Mouse (Mus musculus) lung, embryonic 14.5 days (tissue): ENCODE results near the gene Lhfpl5. TPM values are rescaled to one million over a fixed set of nuclear protein-coding genes. Genes with fewer than 3 reads are reported as not detected.

Source experiments
- ATAC-seq: fragments of 200-750 bp; cut with Nextera tagmentation; 2 replicates; pipeline ENCODE4 v1.8.0; 2017; ENCODE audit warnings: mild to moderate bottlenecking, moderate TSS enrichment, moderate library complexity; ENCODE audit not compliant: insufficient read depth
- DNase-seq: peaks from one replicate; pipeline ENCODE4 v3.0.0-alpha.2; 2015
- H3K27ac ChIP-seq: fragments of 300-500 bp; sonication (generic); 2 replicates; pipeline ENCODE4 v1.5.1; 2014; ENCODE audit warnings: low read depth, mild to moderate bottlenecking, moderate library complexity
- H3K27me3 ChIP-seq: fragments of 300-500 bp; sonication (generic); 2 replicates; pipeline ENCODE4 v1.6.1; 2014; ENCODE audit warnings: low read length, control low read depth; ENCODE audit not compliant: insufficient read depth
- H3K36me3 ChIP-seq: fragments of 300-500 bp; sonication (generic); 2 replicates; pipeline ENCODE4 v1.6.1; 2014; ENCODE audit warnings: control low read depth; ENCODE audit not compliant: insufficient read depth
- H3K4me1 ChIP-seq: fragments of 300-500 bp; sonication (generic); 2 replicates; pipeline ENCODE4 v1.6.1; 2014; ENCODE audit warnings: antibody characterized with exemption, control low read depth; ENCODE audit not compliant: insufficient read depth
- H3K4me2 ChIP-seq: fragments of 300-500 bp; sonication (generic); 2 replicates; pipeline ENCODE4 v1.6.1; 2014; ENCODE audit warnings: mild to moderate bottlenecking
- H3K4me3 ChIP-seq: fragments of 300-500 bp; sonication (generic); 2 replicates; pipeline ENCODE4 v1.5.1; 2014; ENCODE audit warnings: low read depth, low read length
- H3K9ac ChIP-seq: fragments of 300-500 bp; sonication (generic); 2 replicates; pipeline ENCODE4 v1.6.1; 2014
- H3K9me3 ChIP-seq: fragments of 300-500 bp; sonication (generic); 2 replicates; pipeline ENCODE4 v1.6.1; 2016; ENCODE audit warnings: low read depth, low read length, control low read depth
- CTCF ChIP-seq: IDR thresholded peaks from 2 replicates; pipeline ENCODE4 v1.5.1; 2016; ENCODE audit warnings: antibody characterized with exemption, low read depth
- WGBS: fragments of 180-500 bp; shearing (Covaris S2); extraction: QIAGEN DNeasy Blood & Tissue Kit; methylation state at CpG from one replicate; pipeline ENCODE4 v1.1.7; 2014; 5-methylcytosine and 5-hydroxymethylcytosine counted together
- polyA plus RNA-seq: library from polyadenylated mRNA; unstranded; fragments of >200 nt; fragmentation: Nextera tagmentation; extraction: Ambion mirVana; gene quantifications from 2 replicates; pipeline ENCODE4 v1.2.1, GENCODE M21; 2014

Gene Lhfpl5
- polyA plus RNA-seq, 1 experiment from 2014 or later = 0.32 TPM

DNA sequence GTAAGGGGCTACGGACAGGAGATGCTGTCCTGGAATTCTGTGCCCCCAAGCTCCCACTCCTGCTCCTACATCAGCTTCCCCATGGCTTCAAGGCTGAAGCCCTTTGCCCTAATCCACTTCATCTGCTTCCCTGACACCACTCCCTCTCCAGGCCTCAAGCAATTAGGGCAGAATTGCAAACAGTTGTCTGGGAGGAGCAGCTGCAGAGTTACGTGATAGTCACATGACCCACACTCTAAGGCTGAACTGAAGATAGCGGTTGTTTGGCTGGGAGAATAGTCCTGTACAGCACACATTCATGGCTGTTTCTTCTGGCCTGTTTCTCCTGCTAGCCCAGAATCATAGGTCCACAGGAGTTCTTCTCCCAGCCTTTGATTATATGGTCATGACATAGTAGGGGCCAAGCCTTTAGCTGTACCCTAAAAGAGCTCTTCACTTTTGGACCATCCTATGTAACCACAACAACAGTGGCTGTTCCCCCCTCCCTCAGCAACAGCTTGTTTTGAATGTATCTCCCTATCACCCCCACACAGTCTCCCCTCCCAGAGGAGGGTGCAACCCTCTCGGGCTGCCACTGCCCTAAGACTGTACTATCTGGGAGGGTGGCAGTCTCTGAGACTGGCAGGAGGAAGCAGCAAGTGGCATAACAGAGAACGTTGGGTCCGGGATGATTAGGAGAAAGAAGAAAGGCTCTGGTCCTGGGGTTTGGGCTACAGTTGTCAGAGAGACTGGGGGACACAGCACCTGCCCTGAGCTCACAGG, 18.6 kb upstream of the Lhfpl5 start:
- Histone ChIP-seq H3K27ac (no peak overlapping the region), H3K4me2 (no peak overlapping the region), H3K36me3 (no peaks in the 10 kb centered on the region), H3K9ac (no peak overlapping the region), H3K27me3 (no peaks in the 10 kb centered on the region), H3K4me1 (no peaks in the 10 kb centered on the region; the same call in 1 of the 2 replicates), H3K9me3 (no peaks in the 10 kb centered on the region), H3K4me3 (no peak overlapping the region)
- 46% methylated on average over 6 of the region's 6 CpGs for WGBS
- DNase-seq = peak; percentile 41
- no peak for ATAC-seq
- no peak for TF ChIP-seq CTCF

GRCm38 (mm10) chr17:28557772-28558171, 17.7 kb upstream of the Lhfpl5 start:
- Histone ChIP-seq H3K27me3 (no peaks in the 10 kb centered on the region), H3K9me3 (no peaks in the 10 kb centered on the region), H3K4me2 (no peak overlapping the region), H3K9ac (no peak overlapping the region), H3K27ac (no peak overlapping the region), H3K4me3 (no peak overlapping the region), H3K36me3 (no peaks in the 10 kb centered on the region), H3K4me1 (no peaks in the 10 kb centered on the region; the same call in 1 of the 2 replicates)
- WGBS = 66% methylated on average over 6 of the region's 6 CpGs
- DNase-seq (no peak), ATAC-seq (no peak)
- no peak for TF ChIP-seq CTCF

DNA sequence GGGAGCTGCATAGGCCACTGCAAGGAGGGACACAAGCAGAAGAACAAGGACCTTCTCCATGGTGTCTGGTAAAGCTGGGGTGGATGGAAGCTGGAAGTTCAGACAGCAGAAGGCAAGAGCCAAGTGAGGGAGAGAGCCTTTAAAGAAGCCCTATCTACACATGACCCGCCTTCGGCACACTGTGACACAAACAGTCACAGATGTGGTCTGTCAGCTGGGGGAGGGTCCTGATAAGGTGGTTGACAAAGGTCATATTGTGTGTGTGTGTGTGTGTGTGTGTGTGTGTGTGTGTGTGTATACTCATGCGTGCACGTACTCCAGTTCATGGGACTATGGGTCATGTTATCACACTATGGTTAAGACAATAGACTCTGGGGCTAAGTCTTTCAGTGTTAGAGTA, 14.8 kb upstream of the Lhfpl5 start, which contains the start of gene Clps:
Clps (minus strand) TSS at position 169 of the 400 bp plus-strand sequence.
- H3K9ac ChIP-seq = no peak within 1 kb of the TSS
- peak within 1 kb of the TSS; percentile 68 for H3K27ac ChIP-seq
- TF ChIP-seq CTCF = no peak
- H3K27me3 ChIP-seq = no peaks in the 10 kb centered on the region
- no peak for DNase-seq
- no peaks in the 10 kb centered on the region for H3K36me3 ChIP-seq
- no peaks in the 10 kb centered on the region; the same call in 1 of the 2 replicates for H3K4me1 ChIP-seq
- WGBS = 53% methylated on average over 4 of the region's 4 CpGs
- no peak for ATAC-seq
- H3K4me2 ChIP-seq = no peak within 1 kb of the TSS
- no peaks in the 10 kb centered on the region for H3K9me3 ChIP-seq
- no peak within 1 kb of the TSS for H3K4me3 ChIP-seq

- H3K9me3 ChIP-seq = no peaks in the 10 kb centered on the region
- peak; percentile 78 for ATAC-seq
- H3K36me3 ChIP-seq = no peaks in the 10 kb centered on the region
- TF ChIP-seq CTCF = no peak
- no peak overlapping the region for H3K9ac ChIP-seq
- H3K27ac ChIP-seq = peak overlapping the region; percentile 68
- H3K4me1 ChIP-seq = no peaks in the 10 kb centered on the region; the same call in 1 of the 2 replicates
- no peak overlapping the region for H3K4me3 ChIP-seq
- WGBS = 39% methylated on average over 7 of the region's 7 CpGs
- DNase-seq = peak; percentile 50
- H3K27me3 ChIP-seq = no peaks in the 10 kb centered on the region
- no peak overlapping the region for H3K4me2 ChIP-seq
Measured at GRCm38 (mm10) chr17:28561613-28562012, 13.8 kb upstream of the Lhfpl5 start.

GRCm38 (mm10) chr17:28565181-28565580, 10.3 kb upstream of the Lhfpl5 start:
- no peaks in the 10 kb centered on the region for H3K9me3 ChIP-seq
- ATAC-seq (no peak), DNase-seq (no peak)
- no peak overlapping the region for H3K4me2 ChIP-seq
- H3K9ac ChIP-seq = no peak overlapping the region
- TF ChIP-seq CTCF = no peak
- no peak overlapping the region for H3K4me3 ChIP-seq
- H3K4me1 ChIP-seq = no peaks in the 10 kb centered on the region; the same call in 1 of the 2 replicates
- H3K27ac ChIP-seq = no peak overlapping the region
- no peaks in the 10 kb centered on the region for H3K27me3 ChIP-seq
- H3K36me3 ChIP-seq = no peaks in the 10 kb centered on the region

DNA sequence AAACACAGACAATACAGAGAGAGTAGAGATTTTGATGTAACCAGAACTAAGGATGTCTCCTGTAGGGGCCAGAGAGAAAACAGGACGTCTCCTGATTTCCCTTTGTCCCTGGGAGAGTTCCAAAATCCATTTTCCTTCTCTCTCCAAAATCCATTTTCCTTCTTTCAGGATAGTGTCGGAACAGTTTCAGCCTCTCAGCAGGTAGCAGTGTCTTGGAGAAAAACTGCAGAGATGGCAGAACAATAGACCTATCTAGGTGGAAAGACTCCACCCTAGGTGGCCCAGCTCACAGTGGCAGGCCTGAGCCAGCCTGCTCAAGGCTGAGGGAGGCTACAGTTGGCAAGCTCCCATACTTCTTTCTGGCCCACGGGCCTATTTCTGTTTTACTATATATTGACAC, 7.9 kb upstream of the Lhfpl5 start:
- H3K4me2 ChIP-seq = no peak overlapping the region
- WGBS = 38% methylated on average over 3 of the region's 3 CpGs

DNA sequence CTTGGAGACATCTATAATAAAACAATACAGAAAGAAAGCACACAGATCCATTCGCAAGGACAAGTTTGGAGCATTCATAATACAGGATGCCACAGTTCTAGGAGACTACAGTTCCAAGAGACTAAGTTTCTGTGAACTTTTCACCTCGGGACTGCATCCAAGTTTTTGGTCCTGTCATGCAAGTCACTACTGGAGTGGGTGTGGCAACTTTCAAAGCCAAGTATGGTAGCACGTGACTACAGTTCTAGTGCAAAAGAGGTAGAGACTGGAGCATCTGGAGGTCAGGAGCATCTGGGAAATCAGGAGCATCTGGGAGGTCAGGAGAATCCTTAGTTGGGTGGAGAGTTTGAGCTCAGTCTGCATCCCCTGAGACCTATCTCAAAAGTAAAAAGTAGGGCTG, 3.6 kb upstream of the Lhfpl5 start:
- H3K36me3 ChIP-seq = no peaks in the 10 kb centered on the region
- no peak overlapping the region for H3K4me3 ChIP-seq
- H3K4me2 ChIP-seq = no peak overlapping the region
- ATAC-seq (no peak), DNase-seq (peak; percentile 23)
- H3K4me1 ChIP-seq = 0 out of 2 replicates have a peak, but pooled peaks cover 3% of the 10 kb centered on the region
- TF ChIP-seq CTCF = no peak
- H3K27ac ChIP-seq = no peak overlapping the region
- H3K27me3 ChIP-seq = no peaks in the 10 kb centered on the region
- no peak overlapping the region for H3K9ac ChIP-seq
- 66% methylated on average over 3 of the region's 3 CpGs for WGBS
- no peaks in the 10 kb centered on the region for H3K9me3 ChIP-seq

More for the DNA sequence above, 7.9 kb upstream of the Lhfpl5 start:
- ATAC-seq (no peak), DNase-seq (no peak)
- Histone ChIP-seq H3K36me3 (no peaks in the 10 kb centered on the region), H3K9ac (no peak overlapping the region), H3K27ac (no peak overlapping the region), H3K9me3 (no peaks in the 10 kb centered on the region), H3K4me1 (no peaks in the 10 kb centered on the region), H3K27me3 (no peaks in the 10 kb centered on the region), H3K4me3 (no peak overlapping the region)
- TF ChIP-seq CTCF = no peak
